Mouse (Mus musculus): ENCODE results near the gene Peli3.

DNA sequence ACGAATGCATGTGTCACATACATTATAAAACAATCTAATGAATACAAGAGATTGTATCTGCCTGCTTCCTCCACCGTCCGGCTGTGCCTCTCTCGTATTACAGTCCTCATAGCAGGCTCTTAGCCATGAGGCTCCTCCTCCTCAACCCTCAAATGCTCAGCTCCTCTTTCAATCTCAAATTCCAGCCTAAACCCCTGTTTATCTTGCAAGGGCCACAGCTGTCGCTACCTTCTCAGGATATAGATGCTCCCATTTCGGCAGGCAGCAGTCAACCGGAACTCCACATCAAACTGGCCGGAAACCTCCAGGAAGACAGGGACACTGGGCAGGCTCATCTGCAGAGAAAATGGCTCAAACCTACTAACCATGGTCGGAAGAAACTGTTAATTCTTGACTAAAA is 44.0 kb downstream of the Peli3 start:
- no peak for TF ChIP-seq CTCF (IDR thresholded peaks at IDR 0.05; ENCODE audit: extremely low read depth, insufficient read length, insufficient replicate concordance, low read depth, low read length)
- TF ChIP-seq POLR2A (IDR thresholded peaks at IDR 0.05; ENCODE audit: low read depth, low read length): no peak

Data from small intestine, adult 2 months (tissue).